ENCODE assay signal across 23 mouse cellular contexts in genomic region chr5:117602026-117602425, GRCm38 (mm10).
DNase-seq lines count a peak whose midpoint lies in the region; ATAC-seq and TF ChIP-seq lines count a peak whose summit lies in the region.
"Had no signal": no experiment of that assay in that cellular context is flagged by ENCODE, and none has a peak within 500 bp of the region (broad histone marks: within the 10 kb centered on the region; RNA-seq: fewer than 3 reads in every experiment).

No protein-coding gene starts in this region.

- H3K4me2 ChIP-seq in kidney, embryonic 15.5 days: no peak overlapping the region
- no peak overlapping the region for H3K4me2 ChIP-seq in lung, embryonic 14.5 days
- H3K4me2 ChIP-seq in lung, postnatal 0 days (replicated peaks; ENCODE audit: low read depth, low read length): no peak overlapping the region
- H3K4me2 ChIP-seq: embryonic facial prominence, embryonic 13.5 days; forebrain, embryonic 13.5 days; heart, embryonic 11.5 days; heart, embryonic 15.5 days; hindbrain, embryonic 13.5 days had no signal

- ATAC-seq in kidney, embryonic 15.5 days (replicated peaks; ENCODE audit: low FRiP score): 0 out of 2 replicates have a peak, but pooled peaks have one; percentile 18
- peak; percentile 56; the same call in 1 of the 2 replicates for ATAC-seq in lung, embryonic 14.5 days (ENCODE audit: insufficient read depth)
- no peak for ATAC-seq in lung, postnatal 0 days
- ATAC-seq: forebrain, embryonic 13.5 days; forebrain, postnatal 0 days; hindbrain, postnatal 0 days; Patski had no signal

- TF ChIP-seq CTCF in lung, embryonic 14.5 days (IDR thresholded peaks at IDR 0.05; ENCODE audit: low read depth): no peak
- no peak for TF ChIP-seq CTCF in lung, postnatal 0 days (IDR thresholded peaks at IDR 0.05)

- H3K27ac ChIP-seq in kidney, embryonic 15.5 days: no peak overlapping the region
- no peak overlapping the region for H3K27ac ChIP-seq in lung, embryonic 14.5 days (ENCODE audit: low read depth)
- H3K27ac ChIP-seq in lung, postnatal 0 days (ENCODE audit: low read length): no peak overlapping the region
- H3K27ac ChIP-seq: embryonic facial prominence, embryonic 13.5 days; forebrain, embryonic 13.5 days; heart, adult 2 months; heart, embryonic 15.5 days; hindbrain, embryonic 13.5 days; hindbrain, postnatal 0 days had no signal

- H3K4me3 ChIP-seq in kidney, embryonic 15.5 days (replicated peaks): no peak overlapping the region
- H3K4me3 ChIP-seq in lung, embryonic 14.5 days (ENCODE audit: low read depth, low read length): no peak overlapping the region
- no peak overlapping the region for H3K4me3 ChIP-seq in lung, postnatal 0 days (ENCODE audit: low read depth, low read length)
- H3K4me3 ChIP-seq: embryonic facial prominence, embryonic 13.5 days; forebrain, embryonic 13.5 days; heart, adult 2 months; heart, embryonic 15.5 days; hindbrain, embryonic 13.5 days had no signal

- no peak for TF ChIP-seq EP300 in lung, postnatal 0 days (IDR thresholded peaks at IDR 0.05)

- H3K36me3 ChIP-seq in kidney, embryonic 15.5 days: no peaks in the 10 kb centered on the region
- no peaks in the 10 kb centered on the region for H3K36me3 ChIP-seq in lung, embryonic 14.5 days (ENCODE audit: insufficient read depth)
- no peaks in the 10 kb centered on the region for H3K36me3 ChIP-seq in lung, postnatal 0 days (ENCODE audit: insufficient read depth, low read length)
- H3K36me3 ChIP-seq: embryonic facial prominence, embryonic 13.5 days; heart, embryonic 15.5 days; hindbrain, embryonic 13.5 days had no signal

- no peaks in the 10 kb centered on the region for H3K9me3 ChIP-seq in kidney, embryonic 15.5 days (replicated peaks)
- no peaks in the 10 kb centered on the region for H3K9me3 ChIP-seq in lung, embryonic 14.5 days (ENCODE audit: low read depth, low read length)
- H3K9me3 ChIP-seq in lung, postnatal 0 days (ENCODE audit: low read length): no peaks in the 10 kb centered on the region
- H3K9me3 ChIP-seq: embryonic facial prominence, embryonic 13.5 days; forebrain, embryonic 13.5 days; heart, embryonic 15.5 days; hindbrain, embryonic 13.5 days had no signal

- 65% methylated on average over 9 of the region's 9 CpGs for WGBS in kidney, embryonic 15.5 days
- WGBS in lung, embryonic 14.5 days: 54% methylated on average over 9 of the region's 9 CpGs
- WGBS in lung, postnatal 0 days: 55% methylated on average over 9 of the region's 9 CpGs

- H3K27me3 ChIP-seq in kidney, embryonic 15.5 days: no peaks in the 10 kb centered on the region
- H3K27me3 ChIP-seq in lung, embryonic 14.5 days (ENCODE audit: insufficient read depth, low read length): no peaks in the 10 kb centered on the region
- H3K27me3 ChIP-seq in lung, postnatal 0 days (replicated peaks; ENCODE audit: insufficient read depth, low read length): no peaks in the 10 kb centered on the region
- H3K27me3 ChIP-seq: CH12.LX; embryonic facial prominence, embryonic 13.5 days; forebrain, embryonic 13.5 days; heart, embryonic 15.5 days; hindbrain, embryonic 13.5 days had no signal

- peaks cover 17% of the 10 kb centered on the region for H3K4me1 ChIP-seq in kidney, embryonic 15.5 days
- H3K4me1 ChIP-seq in lung, embryonic 14.5 days (ENCODE audit: insufficient read depth): 0 out of 2 replicates have a peak, but pooled peaks cover 2% of the 10 kb centered on the region
- no peaks in the 10 kb centered on the region for H3K4me1 ChIP-seq in lung, postnatal 0 days (ENCODE audit: insufficient read depth, low read depth, low read length)
- H3K4me1 ChIP-seq: forebrain, embryonic 13.5 days; heart, embryonic 15.5 days had no signal

- peak; percentile 17 to 39 for DNase-seq in adrenal gland, postnatal 36 days
- no peak for DNase-seq in adrenal gland, postnatal 4 days (ENCODE audit: low spot score in 2 of 2)
- no peak for DNase-seq in kidney, adult 9 months
- peak; percentile 52 for DNase-seq in lung, embryonic 14.5 days
- DNase-seq in lung, postnatal 0 days (ENCODE audit: low spot score): no peak
- peak; percentile 30 for DNase-seq in ZHBTc4 (ENCODE audit: low read depth, low spot score)
- no peak for DNase-seq in c-Kit-positive CD71-positive TER-119-positive erythroid progenitor cells, embryonic 14.5 days (ENCODE audit: low spot score)
- DNase-seq: cerebellum, adult 18-20 months; cerebellum, adult 9-11 months; cerebellum, postnatal 36 days; forebrain, postnatal 0 days; gastrocnemius, postnatal 14 days; heart, adult 2 months; heart, postnatal 14 days had no signal

- no peak overlapping the region for H3K9ac ChIP-seq in kidney, embryonic 15.5 days
- no peak overlapping the region for H3K9ac ChIP-seq in lung, embryonic 14.5 days
- H3K9ac ChIP-seq in lung, postnatal 0 days (replicated peaks; ENCODE audit: low read depth): no peak overlapping the region
- H3K9ac ChIP-seq: embryonic facial prominence, embryonic 13.5 days; forebrain, embryonic 13.5 days; forebrain, postnatal 0 days; heart, embryonic 15.5 days; hindbrain, embryonic 13.5 days had no signal

Comparison
In these comparisons a context has a peak if more than half of its experiments do, and no peak if none do; other contexts are left out.
1. DNase-seq: peak in adrenal gland, postnatal 36 days (2 of 2), lung, embryonic 14.5 days (single experiment) and ZHBTc4 (single experiment); none in adrenal gland, postnatal 4 days (0 of 2), kidney, adult 9 months (single experiment), lung, postnatal 0 days (single experiment) and c-Kit-positive CD71-positive TER-119-positive erythroid progenitor cells, embryonic 14.5 days (single experiment).